12 mouse cellular contexts compared by ENCODE assay signal in the genomic region with DNA sequence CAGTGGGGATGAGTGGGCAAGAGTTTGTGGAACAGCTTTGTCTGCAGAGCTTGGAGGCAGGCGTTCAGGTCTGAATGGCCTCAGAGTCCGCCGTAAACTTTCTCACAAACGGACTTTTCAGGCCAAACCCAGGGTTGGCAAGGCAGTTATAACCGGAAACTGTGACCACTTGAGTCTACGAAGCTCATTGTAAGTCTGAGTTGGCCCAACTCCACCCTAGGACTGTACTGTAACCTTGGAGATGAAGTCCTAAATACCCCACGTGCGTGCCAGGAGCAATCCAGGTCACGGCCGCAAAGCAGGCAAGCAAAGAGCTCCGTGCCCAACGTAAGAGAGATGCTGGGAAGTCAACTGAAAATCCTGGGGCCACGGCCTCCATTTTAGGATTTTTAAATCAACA. TPM values are rescaled to one million over a fixed set of nuclear protein-coding genes. Genes with fewer than 3 reads are reported as not detected.
A peak's percentile ranks its signal among the peaks of the same experiment; 100 is the strongest.
DNase-seq lines count a peak whose midpoint lies in the region; ATAC-seq and TF ChIP-seq lines count a peak whose summit lies in the region.
"Had no signal": no experiment of that assay in that cellular context is flagged by ENCODE, and none has a peak within 500 bp of the region (broad histone marks: within the 10 kb centered on the region; RNA-seq: fewer than 3 reads in every experiment).

No protein-coding gene starts in this region.

- 87% methylated on average over 13 of the region's 13 CpGs for WGBS in kidney, embryonic 15.5 days
- WGBS in intestine, postnatal 0 days = 81% methylated on average over 13 of the region's 13 CpGs

- H3K4me2 ChIP-seq in kidney, embryonic 15.5 days = no peak overlapping the region
- no peak overlapping the region for H3K4me2 ChIP-seq in intestine, postnatal 0 days (replicated peaks; ENCODE audit: low read depth)
- H3K4me2 ChIP-seq: intestine, embryonic 15.5 days had no signal

- TF ChIP-seq CTCF in testis, adult 2 months (IDR thresholded peaks at IDR 0.05; ENCODE audit: control insufficient read depth, insufficient read depth, insufficient replicate concordance, low read depth, low read length) = no peak
- no peak for TF ChIP-seq CTCF in intestine, postnatal 0 days (IDR thresholded peaks at IDR 0.05; ENCODE audit: low read depth)

- ATAC-seq in kidney, embryonic 15.5 days (replicated peaks; ENCODE audit: low FRiP score) = no peak
- ATAC-seq in intestine, postnatal 0 days = no peak
- ATAC-seq: intestine, embryonic 15.5 days had no signal

- H3K4me1 ChIP-seq in kidney, embryonic 15.5 days = peaks cover 10% of the 10 kb centered on the region
- H3K4me1 ChIP-seq in testis, adult 2 months (ENCODE audit: control insufficient read depth, insufficient read depth, low read length) = peaks cover 7% of the 10 kb centered on the region; the same call in 1 of the 2 replicates
- H3K4me1 ChIP-seq in intestine, postnatal 0 days (replicated peaks; ENCODE audit: control insufficient read depth, insufficient read depth, low read length) = no peaks in the 10 kb centered on the region
- H3K4me1 ChIP-seq: intestine, embryonic 15.5 days had no signal

- H3K9me3 ChIP-seq in kidney, embryonic 15.5 days (replicated peaks) = no peaks in the 10 kb centered on the region
- H3K9me3 ChIP-seq in intestine, postnatal 0 days (ENCODE audit: control insufficient read depth) = no peaks in the 10 kb centered on the region
- H3K9me3 ChIP-seq: intestine, embryonic 15.5 days had no signal

- H3K27ac ChIP-seq in kidney, embryonic 15.5 days = no peak overlapping the region
- H3K27ac ChIP-seq in testis, adult 2 months (ENCODE audit: control insufficient read depth, insufficient read depth, low read depth, low read length) = peak overlapping the region; percentile 16; the same call in 1 of the 2 replicates
- H3K27ac ChIP-seq in intestine, postnatal 0 days (ENCODE audit: low read depth, low read length) = no peak overlapping the region
- H3K27ac ChIP-seq: intestine, embryonic 15.5 days; macrophage had no signal

- H3K36me3 ChIP-seq in kidney, embryonic 15.5 days = no peaks in the 10 kb centered on the region
- no peaks in the 10 kb centered on the region for H3K36me3 ChIP-seq in testis, adult 2 months (ENCODE audit: control insufficient read depth, insufficient read depth, low read length)
- H3K36me3 ChIP-seq in intestine, postnatal 0 days (ENCODE audit: control insufficient read depth, insufficient read depth) = no peaks in the 10 kb centered on the region
- H3K36me3 ChIP-seq: intestine, embryonic 15.5 days had no signal

- peak; percentile 65 for DNase-seq in adrenal gland, adult 8-10 months
- no peak for DNase-seq in adrenal gland, postnatal 25 days
- DNase-seq in kidney, adult 11 months = peak; percentile 70
- DNase-seq in testis, postnatal 10 days (ENCODE audit: low spot score) = no peak
- DNase-seq in cerebellum, postnatal 36 days = no peak
- DNase-seq: cerebellum, postnatal 10 days; layer of hippocampus, adult 9-11 months had no signal

- no peak overlapping the region for H3K9ac ChIP-seq in kidney, embryonic 15.5 days
- H3K9ac ChIP-seq in intestine, postnatal 0 days (ENCODE audit: low read depth, low read length) = no peak overlapping the region
- H3K9ac ChIP-seq: intestine, embryonic 15.5 days had no signal

- TF ChIP-seq POLR2A in testis, adult 2 months (IDR thresholded peaks at IDR 0.05; ENCODE audit: control insufficient read depth, low read depth, low read length) = no peak

- no peak overlapping the region for H3K4me3 ChIP-seq in kidney, embryonic 15.5 days (replicated peaks)
- no peak overlapping the region for H3K4me3 ChIP-seq in testis, adult 2 months (ENCODE audit: control insufficient read depth, low read depth, low read length)
- no peak overlapping the region for H3K4me3 ChIP-seq in intestine, postnatal 0 days (ENCODE audit: low read depth, low read length)
- H3K4me3 ChIP-seq: intestine, embryonic 15.5 days had no signal

- H3K27me3 ChIP-seq in kidney, embryonic 15.5 days = no peaks in the 10 kb centered on the region
- H3K27me3 ChIP-seq in testis, adult 2 months (ENCODE audit: control insufficient read depth, insufficient read depth, low read length) = no peaks in the 10 kb centered on the region
- no peaks in the 10 kb centered on the region for H3K27me3 ChIP-seq in intestine, postnatal 0 days (replicated peaks; ENCODE audit: control insufficient read depth, insufficient read depth, low read length)
- H3K27me3 ChIP-seq: intestine, embryonic 15.5 days had no signal

RNA-seq across cellular contexts. Expression of a gene that starts 23.1 kb away (rescaled TPM):
- total RNA-seq in adrenal gland, adult 8-10 months (2022) = 10 to 100 TPM; 28.6 to 44.3 (median 38.4) TPM
- 27.7 and 31.5 TPM in 2 replicates for total RNA-seq in adrenal gland, postnatal 25 days (2021)
- 37.0 and 42.5 TPM in 2 replicates for polyA plus RNA-seq in kidney, embryonic 15.5 days (2015; fragmentation: Nextera tagmentation; extraction: Ambion mirVana)
- 105 and 127 TPM in 2 replicates for polyA plus RNA-seq in testis, adult 2 months (2012; rRNA removed)
- polyA plus RNA-seq in intestine, postnatal 0 days (2015; fragmentation: Nextera tagmentation; extraction: Ambion mirVana) = 20.1 and 22.1 TPM in 2 replicates

Comparison
In these comparisons a context has a peak if more than half of its experiments do, and no peak if none do; other contexts are left out.
1. DNase-seq: peak in adrenal gland, adult 8-10 months (single experiment) and kidney, adult 11 months (single experiment); none in adrenal gland, postnatal 25 days (single experiment), testis, postnatal 10 days (single experiment) and cerebellum, postnatal 36 days (0 of 2).